Mouse (Mus musculus) CH12F3 (cell line): Measurements from ENCODE around the gene Hsd17b2.

ENCODE experiments used
- in situ Hi-C: fragments of 300-500 bp; cut with MboI; formaldehyde crosslinking; loops from 2 replicates; pipeline ENCODE4 v1.14.3; 2020; ENCODE audit warnings: low sequenced_read_pairs

The Hsd17b2 gene

DNA sequence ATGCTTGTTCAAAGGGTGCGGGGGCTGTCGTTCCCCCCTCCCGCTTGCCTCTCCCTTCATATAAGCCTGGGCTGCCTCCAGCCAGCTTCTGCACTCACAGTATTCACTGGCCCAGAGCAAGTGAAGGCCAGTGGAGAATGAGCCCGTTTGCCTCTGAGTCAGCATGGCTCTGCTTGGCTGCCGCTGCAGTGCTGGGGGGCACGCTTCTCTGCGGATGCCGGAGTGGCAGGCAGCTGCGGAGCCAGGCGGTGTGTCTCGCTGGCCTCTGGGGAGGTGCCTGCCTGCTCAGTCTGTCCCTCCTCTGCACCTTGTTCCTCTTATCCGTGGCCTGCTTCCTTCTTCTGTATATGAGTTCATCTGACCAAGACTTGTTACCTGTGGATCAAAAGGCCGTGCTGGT, at the start of gene Hsd17b2:
Gene Hsd17b2, plus strand, starts transcription at position 46 of the 400 bp plus-strand sequence.
- in situ Hi-C loops, result no loop called here

DNA sequence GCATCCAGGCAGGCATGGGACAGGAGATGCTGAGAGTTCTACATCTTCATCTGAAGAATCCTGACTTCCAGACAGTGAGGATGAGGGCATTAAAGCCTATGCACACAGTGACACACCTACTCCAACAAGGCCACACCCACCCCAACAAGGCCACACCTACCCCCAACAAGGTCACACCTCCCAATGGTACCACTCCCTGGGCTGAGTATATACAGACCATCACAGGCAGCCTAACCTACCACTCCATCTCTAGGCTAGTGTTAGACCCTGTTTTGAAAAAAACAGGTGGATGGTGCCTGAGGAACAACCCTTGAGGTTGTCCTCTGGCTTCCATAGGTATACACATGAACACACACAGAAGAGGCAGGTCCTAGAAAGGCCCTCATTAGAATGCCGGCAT, 49.4 kb upstream of the Hsd17b2 start:
- in situ Hi-C loops, result no loop called here

DNA sequence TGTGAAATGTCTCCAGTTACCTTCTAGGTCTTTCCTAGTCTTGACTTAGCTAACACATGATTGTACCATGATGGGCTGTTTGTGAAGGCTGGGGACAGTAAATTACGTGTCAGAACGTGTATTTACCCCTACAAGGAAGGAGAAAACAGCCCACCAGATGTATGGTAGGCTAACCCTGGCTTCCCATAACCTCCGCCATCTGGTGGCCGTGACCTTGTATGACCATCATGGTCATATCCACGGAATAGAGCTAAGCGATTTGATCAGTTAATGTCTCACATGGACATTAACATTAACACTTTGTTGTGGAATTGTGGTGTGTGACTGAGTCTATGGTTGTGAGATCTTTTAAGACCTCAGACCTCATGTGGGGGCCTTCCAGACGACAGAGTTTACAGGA, 42.7 kb upstream of the Hsd17b2 start:
- in situ Hi-C loops, result no loop called here

DNA sequence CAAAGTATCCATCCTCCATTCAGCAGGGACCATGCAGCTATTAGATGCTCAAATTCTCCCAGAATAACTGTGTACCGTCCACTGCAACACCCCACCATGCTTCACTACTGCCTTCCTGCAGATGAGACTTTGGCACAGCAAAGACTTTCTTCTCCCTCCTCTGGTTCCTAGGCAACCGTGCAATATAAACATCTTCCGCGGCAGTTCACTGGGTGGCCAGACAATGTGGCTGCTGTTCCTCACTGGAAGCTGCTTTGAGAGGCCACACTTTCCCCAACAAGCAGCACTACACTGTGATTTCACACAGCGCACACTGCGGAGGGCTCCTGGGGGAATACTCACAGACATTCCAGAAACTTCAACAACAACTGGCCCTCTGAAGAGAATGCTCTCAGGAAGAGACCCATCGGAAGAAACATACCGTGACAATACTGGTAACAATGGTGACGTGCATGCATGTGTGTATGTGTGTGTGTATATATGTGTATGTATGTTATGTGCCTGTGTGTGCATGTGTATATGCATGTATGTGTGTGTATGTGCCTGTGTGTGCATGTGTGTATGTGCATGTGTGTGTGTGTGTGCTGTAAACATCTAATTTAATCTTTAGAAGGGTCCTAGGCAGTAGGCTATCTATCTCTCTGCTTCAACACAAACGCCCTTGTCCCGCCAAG, 41.2 kb upstream of the Hsd17b2 start:
- in situ Hi-C loops, result no loop called here

DNA sequence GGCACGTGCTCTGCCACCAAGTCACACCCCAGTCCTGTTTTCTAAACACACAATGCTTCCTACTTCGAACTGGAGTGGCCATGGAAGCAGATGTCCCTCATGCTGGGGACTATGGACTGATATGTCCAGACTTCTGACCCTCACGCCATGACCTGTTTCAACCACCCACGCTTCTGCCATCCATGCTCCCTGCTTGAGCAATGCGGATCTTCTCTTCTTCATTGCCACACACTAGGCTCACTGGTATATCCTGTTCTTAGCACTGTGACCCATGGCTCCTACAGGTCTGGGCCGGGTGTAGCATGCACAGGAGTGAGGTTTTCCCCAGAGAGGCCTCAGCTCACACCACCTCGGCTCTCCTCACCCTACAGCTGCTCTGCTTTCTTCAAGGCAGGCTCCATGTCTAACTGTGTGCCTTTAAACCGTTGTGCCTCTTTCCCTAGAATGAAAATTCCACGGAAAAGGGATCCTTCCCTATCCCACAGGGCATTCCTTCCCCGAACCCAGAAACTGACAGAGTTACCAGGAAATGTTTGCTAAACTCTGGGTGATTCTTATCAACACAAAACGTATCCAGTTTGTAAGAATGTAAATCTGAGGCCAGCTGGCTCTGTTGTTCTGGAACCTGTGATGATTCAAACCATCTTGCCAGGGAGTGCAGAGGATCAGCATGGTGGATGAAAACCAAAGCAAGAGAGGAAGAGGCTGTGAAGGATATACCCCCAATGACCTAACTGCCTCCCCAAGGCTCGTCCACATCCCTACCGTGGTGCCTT, 34.2 kb upstream of the Hsd17b2 start:
- in situ Hi-C loops, result no loop called here

DNA sequence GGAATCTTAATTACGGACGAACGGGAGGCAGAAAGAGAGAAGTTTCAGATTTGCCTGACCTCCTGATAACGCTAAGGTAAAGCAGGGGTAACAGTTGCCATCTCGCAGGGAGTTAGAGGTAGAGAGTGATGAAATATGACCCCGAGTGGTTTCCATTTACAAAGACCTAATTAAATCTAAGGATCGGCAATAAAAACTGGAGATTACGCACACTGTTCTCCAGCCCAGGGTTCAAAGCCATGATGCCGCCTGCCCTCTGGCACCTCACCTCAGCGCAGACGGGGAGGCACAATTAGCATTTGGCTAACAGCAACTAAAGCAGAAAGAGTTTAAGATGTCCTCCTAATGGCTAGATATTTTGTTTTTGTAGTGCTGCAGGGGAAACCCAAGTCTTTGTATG, 31.2 kb upstream of the Hsd17b2 start:
- in situ Hi-C loops, result no loop called here

DNA sequence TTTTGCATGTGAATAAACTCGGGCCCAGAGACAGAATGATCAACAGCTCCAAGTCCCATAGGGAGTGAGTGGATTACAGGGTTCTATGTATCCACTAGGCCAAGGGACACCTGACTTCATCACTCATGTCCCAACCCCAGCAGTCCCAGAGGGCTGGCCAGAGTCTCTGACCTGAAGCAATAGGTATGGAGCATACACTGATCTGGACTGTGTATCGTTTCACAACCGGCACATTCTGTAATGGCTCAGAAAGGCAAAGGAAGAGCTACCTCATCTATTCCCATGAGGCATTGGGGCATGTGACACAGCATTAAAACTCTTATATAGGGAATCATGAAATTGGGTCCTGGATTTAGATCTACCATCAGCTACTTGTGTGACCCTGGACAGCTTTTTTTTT, 29.1 kb upstream of the Hsd17b2 start:
- in situ Hi-C loops, result no loop called here

DNA sequence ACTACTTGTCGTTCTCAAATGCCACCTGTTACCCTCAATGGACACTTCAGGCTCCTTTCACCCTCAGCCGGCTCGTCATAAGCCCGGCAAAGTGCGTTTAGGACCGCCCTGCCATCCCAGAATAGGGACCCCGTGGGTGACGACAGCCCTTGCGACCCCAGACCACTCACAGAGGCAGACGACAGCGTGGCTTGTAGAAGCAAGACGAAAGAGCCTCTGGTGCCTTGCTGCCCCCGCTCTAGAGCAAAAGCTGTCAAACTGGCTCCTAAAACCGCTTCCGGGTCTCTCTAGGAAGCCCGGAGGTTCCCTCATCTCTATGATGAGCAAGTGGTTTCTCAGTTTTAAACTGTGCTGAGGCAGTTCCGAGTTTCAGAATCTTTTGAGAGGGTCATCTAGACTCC, 28.3 kb upstream of the Hsd17b2 start, which contains the start of gene Sdr42e1:
Gene Sdr42e1, minus strand, starts transcription at position 260 of the 401 bp plus-strand sequence.
- in situ Hi-C loops, result no loop called here

DNA sequence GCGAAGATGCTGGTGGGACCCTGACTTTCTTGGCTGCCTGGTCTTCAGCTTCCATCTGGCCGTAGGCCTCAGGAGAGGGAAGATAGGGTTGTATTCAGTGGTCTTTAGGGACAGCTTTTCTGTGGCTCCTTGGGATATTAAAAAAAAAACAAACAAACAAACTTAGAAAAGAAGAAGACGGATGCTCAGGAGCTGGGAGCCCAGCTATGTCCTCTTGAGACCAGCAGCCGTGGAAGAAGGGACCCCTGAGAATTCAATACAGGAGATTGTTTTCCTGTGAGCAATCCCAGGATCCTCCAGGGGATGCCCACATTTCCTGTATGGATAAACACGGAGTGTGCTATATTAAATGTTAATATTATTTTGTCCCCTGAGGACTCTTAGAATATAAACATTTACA, 26.5 kb upstream of the Hsd17b2 start:
- in situ Hi-C loops, result no loop called here

DNA sequence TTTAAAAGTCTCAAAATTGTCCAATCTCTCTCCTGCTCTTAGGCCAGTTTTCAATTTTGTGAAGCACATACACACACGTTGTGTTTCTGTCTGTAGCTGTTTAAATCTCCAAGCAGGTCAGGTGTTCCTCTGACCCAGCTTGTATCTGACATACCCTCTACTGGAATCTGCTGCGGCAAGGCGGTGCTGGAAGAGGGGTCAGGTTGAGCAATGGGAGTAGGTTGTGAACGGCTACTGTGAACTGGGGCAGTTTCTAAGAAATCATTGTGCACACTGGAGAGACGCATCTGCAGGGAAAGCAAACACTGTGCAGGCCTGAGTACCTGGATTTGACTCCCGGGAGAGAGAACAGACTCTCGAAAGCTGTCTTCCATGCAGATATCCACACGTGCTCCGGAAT, 25.2 kb upstream of the Hsd17b2 start:
- in situ Hi-C loops, result no loop called here

DNA sequence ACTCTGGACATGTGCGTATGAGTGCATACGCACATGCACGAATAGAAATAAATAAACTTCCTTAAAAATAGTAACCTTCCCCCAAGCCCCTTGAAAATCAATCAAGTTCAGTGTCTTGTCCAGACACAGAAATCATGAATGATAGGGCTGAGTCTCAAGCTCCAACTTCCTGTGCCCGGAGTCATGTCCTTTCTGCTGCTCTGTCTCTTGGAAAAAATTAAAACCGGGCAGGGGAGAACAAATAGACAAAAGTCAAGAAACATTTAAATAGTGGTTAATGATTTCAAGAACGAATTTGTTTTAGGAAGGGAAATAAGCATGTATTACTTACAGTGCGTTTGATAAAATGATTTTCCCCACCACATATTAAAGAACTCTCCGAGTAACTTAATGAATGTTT, 24.7 kb upstream of the Hsd17b2 start:
- in situ Hi-C loops, result no loop called here

DNA sequence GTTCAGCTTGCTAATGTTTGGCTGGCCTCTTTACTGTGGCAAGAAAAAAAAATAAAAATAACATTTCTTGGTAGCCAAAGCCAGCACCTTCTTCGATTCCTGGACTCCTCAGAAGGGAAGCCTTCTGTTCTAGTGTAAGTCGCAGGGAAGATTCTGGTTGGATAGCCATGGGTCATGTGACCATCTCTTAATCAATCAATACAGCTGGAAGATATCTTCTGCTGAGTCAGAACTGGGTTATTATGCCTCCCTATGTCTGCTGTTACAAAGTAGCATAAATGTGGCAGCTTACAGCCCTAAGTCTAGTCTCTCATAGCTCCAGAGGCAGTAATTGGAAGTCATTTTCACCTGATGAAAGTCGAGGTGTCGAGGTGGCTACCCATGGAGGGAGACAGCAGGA, 23.1 kb upstream of the Hsd17b2 start:
- in situ Hi-C loops, result no loop called here

DNA sequence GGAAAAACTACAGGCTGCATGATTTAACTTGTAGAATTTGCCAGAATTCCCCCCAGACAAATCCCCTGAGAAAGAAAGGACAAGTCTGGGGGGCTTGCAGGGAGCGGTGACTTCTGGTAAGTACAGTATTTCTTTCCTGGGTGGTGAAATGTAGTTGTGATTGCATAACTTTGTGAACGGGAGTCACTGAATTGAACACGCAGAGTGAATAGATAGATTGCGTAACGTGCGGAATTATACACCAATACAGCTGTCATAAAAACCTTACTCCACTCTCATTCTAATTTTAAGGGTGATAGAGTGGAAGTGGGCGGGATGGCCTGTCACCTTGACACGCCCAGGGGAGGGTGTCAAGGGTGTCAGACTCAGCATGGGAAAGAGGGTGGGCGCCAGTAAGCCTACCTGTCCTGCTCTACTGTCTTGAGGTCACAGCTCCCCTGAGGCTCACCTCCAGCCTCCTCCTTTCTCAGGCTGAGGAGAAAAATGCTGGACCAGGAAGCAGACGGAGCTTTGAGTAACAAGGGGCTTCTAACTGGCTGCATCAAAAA, 17.7 kb upstream of the Hsd17b2 start:
- in situ Hi-C loops, result no loop called here

DNA sequence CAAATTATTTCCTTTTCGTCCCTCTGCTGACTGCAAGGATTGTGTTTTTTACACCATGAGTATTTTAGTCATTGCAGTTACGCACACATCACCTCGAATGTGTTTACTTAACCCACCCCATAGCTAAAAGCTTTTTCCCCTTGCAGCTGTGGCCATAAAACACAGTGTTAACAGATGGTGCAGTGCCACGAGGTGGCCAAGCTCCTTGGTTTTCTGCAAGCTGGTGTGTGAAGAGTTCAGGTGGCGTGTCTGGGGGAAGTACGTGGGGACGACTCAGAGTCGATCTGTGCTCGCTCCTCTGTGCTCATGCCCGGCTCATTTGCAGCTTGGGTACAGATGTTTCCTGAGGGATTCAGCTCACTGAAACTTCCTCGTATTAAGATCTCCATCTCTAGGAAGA, 17.2 kb upstream of the Hsd17b2 start:
- in situ Hi-C loops, result no loop called here

DNA sequence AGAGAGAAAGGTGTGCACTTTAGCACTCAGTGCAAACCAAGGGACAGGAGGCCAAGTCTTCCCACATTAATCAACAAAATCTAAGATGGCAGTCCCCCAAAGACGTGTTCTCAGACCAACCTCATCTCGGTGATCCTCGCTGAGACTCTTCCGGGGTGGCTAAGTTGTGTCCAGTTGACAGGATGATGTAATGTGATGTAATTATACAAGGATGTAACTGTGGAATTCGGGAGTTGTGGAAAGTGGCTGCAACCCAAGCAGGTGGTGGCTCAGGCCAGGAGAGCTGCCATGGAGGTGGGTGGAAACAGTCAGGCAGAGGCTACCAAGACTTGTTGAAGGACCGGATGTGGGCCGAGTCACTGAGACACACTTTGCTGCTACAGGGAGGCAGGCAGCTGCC, 13.8 kb upstream of the Hsd17b2 start:
- in situ Hi-C loops, result no loop called here

DNA sequence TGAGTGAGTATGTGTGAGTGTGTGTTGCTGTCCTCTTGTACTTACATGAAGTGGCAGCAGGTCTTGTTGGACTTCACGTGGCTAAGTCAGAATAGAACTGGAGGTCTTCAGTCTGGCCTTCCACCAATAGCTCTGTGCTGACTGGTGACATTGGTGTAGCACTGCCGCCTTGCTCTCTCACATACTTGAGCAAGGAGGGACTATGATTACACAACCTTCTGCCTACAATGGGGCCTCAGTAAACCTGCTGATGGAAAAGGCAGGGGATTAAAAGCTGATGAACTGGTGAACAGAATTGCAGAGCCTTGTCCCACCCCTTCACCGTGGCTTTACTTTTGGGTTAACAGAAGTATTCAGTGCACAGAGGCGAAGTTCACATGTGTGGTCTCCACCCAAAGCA, 9.6 kb upstream of the Hsd17b2 start:
- in situ Hi-C loops, result no loop called here

DNA sequence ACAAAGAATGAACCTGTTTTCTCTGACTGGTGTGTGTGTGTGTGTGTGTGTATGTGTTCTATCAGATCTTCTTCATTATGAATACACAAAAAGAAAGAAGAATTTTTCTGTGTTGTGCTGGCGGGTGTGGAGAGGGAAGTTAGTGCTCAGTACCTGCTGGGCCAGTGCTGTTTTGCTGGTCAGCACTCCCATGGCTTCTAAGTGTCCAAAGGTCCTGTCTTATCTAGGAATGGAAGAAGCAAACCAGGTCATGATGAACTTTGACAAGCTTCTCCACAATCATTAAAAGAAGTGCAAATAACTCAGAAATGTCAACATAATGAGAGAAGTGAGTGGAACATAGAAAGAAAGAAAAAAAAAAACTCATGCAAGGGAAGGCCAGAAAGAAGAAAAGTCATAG, 6.1 kb upstream of the Hsd17b2 start:
- in situ Hi-C loops, result no loop called here

DNA sequence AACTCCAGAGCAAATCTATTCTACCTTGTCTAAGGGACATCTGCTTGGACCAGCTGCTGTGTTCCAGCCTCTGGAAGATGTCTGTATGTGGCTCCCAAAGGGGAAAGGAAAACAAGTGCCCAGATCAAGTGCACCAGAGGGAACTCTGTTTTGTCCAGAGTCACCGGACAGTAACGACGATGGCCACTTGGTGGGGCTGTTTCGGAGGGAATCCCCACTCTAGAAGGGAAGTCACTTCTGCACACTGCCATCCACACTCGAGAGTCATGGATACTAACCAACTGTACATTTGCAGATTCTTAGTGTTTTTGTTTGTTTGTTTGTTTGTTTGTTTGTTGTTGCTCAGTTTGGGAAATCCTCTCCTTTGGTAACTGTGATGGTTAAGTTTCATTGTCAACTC, 4.5 kb upstream of the Hsd17b2 start:
- in situ Hi-C loops, result no loop called here

DNA sequence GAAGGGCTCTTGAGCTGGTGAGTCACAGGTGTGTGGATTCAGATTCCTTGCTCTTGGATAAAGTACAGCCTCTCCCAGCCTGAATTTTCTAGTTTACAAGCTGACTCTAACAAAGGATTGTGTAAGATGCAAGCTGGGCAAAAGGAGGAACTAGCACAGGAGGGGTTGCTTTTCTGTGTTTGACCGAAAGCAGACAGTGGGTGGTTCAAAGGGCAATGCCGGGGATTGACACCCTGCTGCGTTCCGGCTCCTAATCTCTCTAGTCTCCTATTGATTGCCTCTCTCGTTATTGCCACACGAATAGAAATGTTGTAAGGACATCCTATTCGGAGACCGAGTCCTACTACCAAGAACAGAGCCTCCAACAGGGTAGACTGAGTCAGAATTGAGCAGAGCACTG, 1.0 kb upstream of the Hsd17b2 start:
- in situ Hi-C loops, result no loop called here

DNA sequence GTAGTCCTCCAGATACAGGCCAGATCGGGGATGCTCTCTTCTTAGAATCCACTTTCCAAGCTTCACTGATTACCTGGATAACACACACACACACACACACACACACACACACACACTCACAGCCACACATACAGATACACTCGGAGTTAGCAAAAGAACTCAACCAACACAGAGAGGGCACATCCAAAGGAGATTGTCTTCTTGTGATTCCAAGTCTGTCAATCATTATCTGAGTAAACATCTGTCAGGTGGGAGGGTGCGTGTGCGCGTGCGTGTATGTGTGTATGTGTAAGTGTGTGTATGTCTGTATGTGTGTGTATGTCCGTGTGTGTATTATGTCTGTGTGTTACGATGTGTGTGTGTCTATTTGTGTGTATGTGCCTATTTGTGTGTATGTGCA, 458 bp upstream of the Hsd17b2 start:
- in situ Hi-C loops, result no loop called here

DNA sequence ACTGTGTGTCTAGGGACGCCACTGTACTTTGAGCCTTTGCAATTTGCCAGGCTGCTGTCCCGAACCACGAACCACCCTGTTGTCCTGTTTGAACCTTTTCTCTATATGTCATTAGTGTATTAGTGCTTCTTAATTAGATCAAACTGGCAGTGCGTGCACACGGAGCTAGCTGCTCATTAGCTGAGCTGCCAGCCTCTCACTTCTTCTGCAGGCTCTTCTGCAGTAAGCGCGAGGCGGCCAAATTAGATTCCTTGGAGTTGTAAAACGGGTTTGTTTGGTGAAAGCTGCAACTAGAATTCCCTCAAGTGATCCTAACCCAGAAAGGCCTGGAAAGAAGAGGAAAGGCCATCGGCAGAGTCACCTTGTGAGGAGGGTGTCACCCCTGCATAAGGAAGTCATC, 997 bp downstream of the Hsd17b2 start:
- in situ Hi-C loops, result no loop called here

DNA sequence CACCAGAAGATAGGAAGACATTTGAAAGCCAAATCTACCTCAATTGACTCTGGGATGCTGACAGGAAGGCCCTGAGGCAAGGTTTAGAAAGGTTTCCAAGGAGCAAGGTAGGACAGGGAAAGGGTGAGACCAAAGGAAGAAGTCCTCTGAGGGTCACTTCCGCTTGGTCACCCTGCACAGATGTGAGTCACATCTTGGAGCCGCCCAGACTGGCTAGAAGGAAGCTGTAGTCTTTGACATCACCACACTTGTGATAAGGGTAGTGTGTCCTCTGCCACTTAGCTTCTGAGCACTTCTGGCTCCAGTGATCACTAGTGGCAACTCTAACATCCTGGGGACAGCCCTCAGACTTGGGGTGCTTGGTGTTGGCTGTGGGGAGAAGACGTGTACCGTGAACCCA, 4.4 kb downstream of the Hsd17b2 start:
- in situ Hi-C loops, result no loop called here
